Comparison of ENCODE assay signal across 14 mouse cellular contexts in genomic region chr1:165860373-165861234, GRCm38 (mm10).
A peak's percentile ranks its signal among the peaks of the same experiment; 100 is the strongest.
DNase-seq lines count a peak whose midpoint lies in the region; ATAC-seq lines count a peak whose summit lies in the region.
"Had no signal": no experiment of that assay in that cellular context is flagged by ENCODE, and none has a peak within 500 bp of the region (broad histone marks: within the 10 kb centered on the region; RNA-seq: fewer than 3 reads in every experiment).

No protein-coding gene starts in this region.

- intact Hi-C loops in heart, postnatal 14 days (cut with DNase I) = no loop called here
- intact Hi-C loops in left cerebral cortex, postnatal 25 days (cut with DNase I) = no loop called here

- ATAC-seq in heart, embryonic 11.5 days (replicated peaks; ENCODE audit: insufficient number of reproducible peaks, low FRiP score, low TSS enrichment) = no peak
- peak; percentile 41; the same call in 1 of the 2 replicates for ATAC-seq in kidney, embryonic 14.5 days (ENCODE audit: low FRiP score, low TSS enrichment)
- no peak for ATAC-seq in megakaryocyte, adult 5-6 weeks (ENCODE audit: poor library complexity, severe bottlenecking)
- no peak for ATAC-seq in limb, embryonic 12.5 days (ENCODE audit: insufficient number of reproducible peaks, insufficient read depth, low FRiP score, low TSS enrichment, low read depth)

- H3K4me3 ChIP-seq in heart, embryonic 11.5 days (ENCODE audit: low read depth, low read length) = no peak overlapping the region
- H3K4me3 ChIP-seq in kidney, embryonic 14.5 days (ENCODE audit: low read length) = no peak overlapping the region
- peak overlapping the region; percentile 35 for H3K4me3 ChIP-seq in megakaryocyte, embryonic 14.5 days (replicated peaks)
- H3K4me3 ChIP-seq in limb, embryonic 12.5 days (replicated peaks) = no peak overlapping the region
- H3K4me3 ChIP-seq: midbrain, embryonic 12.5 days had no signal

- no peaks in the 10 kb centered on the region for H3K27me3 ChIP-seq in heart, embryonic 11.5 days (ENCODE audit: control insufficient read depth, insufficient read depth, low read length)
- H3K27me3 ChIP-seq in kidney, embryonic 14.5 days (ENCODE audit: control insufficient read depth, insufficient read depth, low read length) = no peaks in the 10 kb centered on the region
- H3K27me3 ChIP-seq in megakaryocyte, embryonic 14.5 days (replicated peaks) = peaks cover 29% of the 10 kb centered on the region
- H3K27me3 ChIP-seq in limb, embryonic 12.5 days = no peaks in the 10 kb centered on the region

- 60% methylated on average over 9 of the region's 9 CpGs for WGBS in heart, embryonic 11.5 days (ENCODE audit: insufficient replicate concordance)
- 66% methylated on average over 9 of the region's 9 CpGs for WGBS in kidney, embryonic 14.5 days
- WGBS in limb, embryonic 12.5 days = 76% methylated on average over 9 of the region's 9 CpGs

- H3K4me2 ChIP-seq in heart, embryonic 11.5 days = no peak overlapping the region
- no peak overlapping the region for H3K4me2 ChIP-seq in kidney, embryonic 14.5 days (replicated peaks; ENCODE audit: low read depth, low read length)
- H3K4me2 ChIP-seq in limb, embryonic 12.5 days = no peak overlapping the region
- H3K4me2 ChIP-seq: midbrain, embryonic 12.5 days had no signal

- H3K4me1 ChIP-seq in heart, embryonic 11.5 days (ENCODE audit: control insufficient read depth, insufficient read depth, low read length) = peaks cover 6% of the 10 kb centered on the region; the same call in 1 of the 2 replicates
- H3K4me1 ChIP-seq in kidney, embryonic 14.5 days (ENCODE audit: control insufficient read depth, insufficient read depth, low read length) = 0 out of 2 replicates have a peak, but pooled peaks cover 2% of the 10 kb centered on the region
- peaks cover 15% of the 10 kb centered on the region for H3K4me1 ChIP-seq in megakaryocyte, embryonic 14.5 days
- peaks cover 14% of the 10 kb centered on the region for H3K4me1 ChIP-seq in limb, embryonic 12.5 days (replicated peaks)

- H3K27ac ChIP-seq in heart, embryonic 11.5 days (ENCODE audit: low read depth, low read length) = peak overlapping the region; percentile 19; the same call in 1 of the 2 replicates
- H3K27ac ChIP-seq in kidney, embryonic 14.5 days (ENCODE audit: low read depth, low read length) = no peak overlapping the region
- H3K27ac ChIP-seq in limb, embryonic 12.5 days = 0 out of 2 replicates have a peak overlapping the region, but pooled peaks have one; percentile 12
- H3K27ac ChIP-seq: midbrain, embryonic 12.5 days had no signal

- H3K9ac ChIP-seq in heart, embryonic 11.5 days (ENCODE audit: low read depth, low read length) = no peak overlapping the region
- no peak overlapping the region for H3K9ac ChIP-seq in kidney, embryonic 14.5 days (ENCODE audit: low read depth, low read length)
- H3K9ac ChIP-seq in limb, embryonic 12.5 days (replicated peaks) = no peak overlapping the region
- H3K9ac ChIP-seq: liver, postnatal 0 days; midbrain, embryonic 12.5 days had no signal

- no peaks in the 10 kb centered on the region for H3K36me3 ChIP-seq in heart, embryonic 11.5 days (ENCODE audit: control insufficient read depth, insufficient read depth, low read length)
- no peaks in the 10 kb centered on the region for H3K36me3 ChIP-seq in kidney, embryonic 14.5 days (ENCODE audit: control insufficient read depth, insufficient read depth, low read length)
- H3K36me3 ChIP-seq in megakaryocyte, embryonic 14.5 days (replicated peaks; ENCODE audit: low read length) = peaks cover 7% of the 10 kb centered on the region
- H3K36me3 ChIP-seq in limb, embryonic 12.5 days = no peaks in the 10 kb centered on the region

- no peaks in the 10 kb centered on the region for H3K9me3 ChIP-seq in heart, embryonic 11.5 days (replicated peaks; ENCODE audit: control insufficient read depth, low read length)
- no peaks in the 10 kb centered on the region for H3K9me3 ChIP-seq in kidney, embryonic 14.5 days (ENCODE audit: control insufficient read depth, low read length)
- H3K9me3 ChIP-seq in megakaryocyte, embryonic 14.5 days = no peaks in the 10 kb centered on the region
- no peaks in the 10 kb centered on the region for H3K9me3 ChIP-seq in limb, embryonic 12.5 days
- H3K9me3 ChIP-seq: midbrain, embryonic 12.5 days had no signal

- DNase-seq in heart, postnatal 14 days = no peak
- DNase-seq in kidney, postnatal 25 days = no peak
- DNase-seq in left cerebral cortex, postnatal 25 days (ENCODE audit: low spot score in 2 of 2) = no peak
- DNase-seq: cerebellum, adult 11-12 months; kidney, postnatal 36 days; left cerebral cortex, postnatal 4 days; liver, postnatal 0 days; right cerebral cortex, postnatal 14 days had no signal
